Mouse (Mus musculus) forebrain, embryonic 14.5 days (tissue): ENCODE data around the gene Hmg20a. TPM values are rescaled to one million over a fixed set of nuclear protein-coding genes. Genes with fewer than 3 reads are reported as not detected.

ENCODE experiments used
- ATAC-seq: fragments of 200-750 bp; cut with Nextera tagmentation; 2 replicates; pipeline ENCODE4 v1.8.0; 2017; ENCODE audit warnings: mild to moderate bottlenecking, moderate library complexity
- DNase-seq: peaks from one replicate; pipeline ENCODE4 v3.0.0-alpha.2; 2015; ENCODE audit warnings: low spot score
- H3K27ac ChIP-seq: fragments of 300-500 bp; sonication (generic); 2 replicates; pipeline ENCODE4 v1.5.1; 2014; ENCODE audit warnings: low read depth, mild to moderate bottlenecking, control low read depth, low read length, moderate library complexity
- H3K27me3 ChIP-seq: fragments of 300-500 bp; sonication (generic); replicated peaks from 2 replicates; pipeline ENCODE4 v1.6.1; 2014; ENCODE audit warnings: low read length, control low read depth, mixed read lengths; ENCODE audit not compliant: control insufficient read depth, insufficient read depth
- H3K36me3 ChIP-seq: fragments of 300-500 bp; sonication (generic); 2 replicates; pipeline ENCODE4 v1.6.1; 2014; ENCODE audit warnings: low read length, control low read depth; ENCODE audit not compliant: control insufficient read depth, insufficient read depth
- H3K4me1 ChIP-seq: fragments of 300-500 bp; sonication (generic); 2 replicates; pipeline ENCODE4 v1.6.1; 2014; ENCODE audit warnings: antibody characterized with exemption, low read length, control low read depth; ENCODE audit not compliant: control insufficient read depth, insufficient read depth
- H3K4me2 ChIP-seq: fragments of 300-500 bp; sonication (generic); 2 replicates; pipeline ENCODE4 v1.6.1; 2014; ENCODE audit warnings: mild to moderate bottlenecking, control low read depth, low read length
- H3K4me3 ChIP-seq: fragments of 300-500 bp; sonication (generic); 2 replicates; pipeline ENCODE4 v1.5.1; 2014; ENCODE audit warnings: low read depth, low read length, control low read depth
- H3K9ac ChIP-seq: fragments of 300-500 bp; sonication (generic); 2 replicates; pipeline ENCODE4 v1.6.1; 2014; ENCODE audit warnings: mild to moderate bottlenecking, low read length, control low read depth, moderate library complexity
- H3K9me3 ChIP-seq: fragments of 300-500 bp; sonication (generic); replicated peaks from 2 replicates; pipeline ENCODE4 v1.6.1; 2016; ENCODE audit warnings: low read length, control low read depth, mixed read lengths; ENCODE audit not compliant: control insufficient read depth
- WGBS: fragments of 180-500 bp; shearing (Covaris S2); extraction: QIAGEN DNeasy Blood & Tissue Kit; methylation state at CpG from one replicate; pipeline ENCODE4 v1.1.7; 2014; 5-methylcytosine and 5-hydroxymethylcytosine counted together
- polyA plus RNA-seq: library from polyadenylated mRNA; unstranded; fragments of >200 nt; fragmentation: Nextera tagmentation; extraction: Ambion mirVana; gene quantifications from 2 replicates; pipeline ENCODE4 v1.2.1, GENCODE M21; 2014

The Hmg20a gene
- polyA plus RNA-seq, 1 experiment from 2014 or later = 65.7 TPM

DNA sequence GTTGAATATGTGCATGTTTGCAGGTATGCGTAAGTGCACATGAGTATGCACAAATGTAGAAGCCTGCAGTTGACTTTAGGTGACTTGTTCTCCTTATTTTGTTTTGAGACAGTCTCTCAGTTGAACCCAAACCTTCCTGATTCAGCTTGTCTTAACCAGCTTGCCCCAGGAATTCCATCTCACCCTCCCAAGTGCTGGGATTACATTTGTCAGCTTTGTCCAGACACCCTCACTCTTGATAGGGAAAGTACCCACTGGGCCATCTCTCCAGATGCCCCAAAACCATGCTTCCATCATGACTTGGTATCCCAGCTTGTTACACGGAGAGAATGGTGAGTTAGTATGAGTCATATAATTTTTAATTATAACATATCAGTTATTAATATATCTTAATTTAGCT, 44.6 kb downstream of the Hmg20a start:
- Histone ChIP-seq H3K27ac (no peak overlapping the region), H3K9me3 (no peaks in the 10 kb centered on the region), H3K4me1 (peaks cover 9% of the 10 kb centered on the region; the same call in 1 of the 2 replicates), H3K4me2 (no peak overlapping the region), H3K9ac (no peak overlapping the region), H3K36me3 (peaks cover 9% of the 10 kb centered on the region), H3K4me3 (no peak overlapping the region), H3K27me3 (no peaks in the 10 kb centered on the region)
- no peak for ATAC-seq
- WGBS = 97% methylated on average over 2 of the region's 2 CpGs
- DNase-seq = no peak

DNA sequence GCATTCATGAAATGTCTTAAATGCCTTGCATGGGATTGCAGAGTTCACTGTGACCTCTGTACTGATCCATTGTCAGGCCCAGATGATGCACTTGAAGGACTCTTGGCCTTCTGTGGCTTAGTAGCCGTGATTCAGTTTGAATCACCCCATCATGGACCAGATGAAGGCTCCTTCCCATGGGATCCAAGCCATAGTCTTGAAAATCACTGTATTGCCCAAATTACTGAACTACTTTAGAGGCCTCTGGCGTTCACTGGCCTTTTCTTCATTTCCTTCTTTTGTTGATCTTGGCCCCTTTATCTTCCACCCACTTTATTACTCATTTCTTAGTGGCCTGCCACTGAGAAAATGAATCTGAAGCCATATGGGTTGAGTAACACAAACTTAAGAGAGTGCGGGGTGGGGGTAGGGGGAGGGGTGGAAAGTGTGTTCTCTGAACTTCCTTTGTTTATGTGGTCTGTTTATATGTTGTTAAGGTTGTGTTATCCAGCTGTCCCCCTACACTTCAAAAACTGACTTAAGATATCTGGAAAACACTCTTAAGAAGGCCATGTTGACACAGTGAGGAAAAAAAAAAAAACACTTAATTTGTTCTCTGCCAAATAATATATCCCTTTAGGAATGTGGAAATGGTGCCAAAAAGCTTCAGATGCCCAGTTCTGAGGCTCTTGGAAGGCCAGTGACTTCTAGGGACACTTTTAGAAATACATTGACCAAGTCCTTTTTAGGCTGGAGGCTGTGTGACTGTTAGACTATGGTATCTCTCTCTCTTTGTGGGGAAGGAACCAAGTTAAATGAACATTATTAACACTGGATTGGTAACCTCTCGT, 45.5 kb downstream of the Hmg20a start:
- DNase-seq = no peak
- no peak for ATAC-seq
- H3K9me3 ChIP-seq = no peaks in the 10 kb centered on the region
- no peaks in the 10 kb centered on the region for H3K27me3 ChIP-seq
- H3K27ac ChIP-seq = no peak overlapping the region
- H3K4me3 ChIP-seq = no peak overlapping the region
- WGBS = 74% methylated on average over 4 of the region's 4 CpGs
- H3K4me2 ChIP-seq = no peak overlapping the region
- peaks cover 10% of the 10 kb centered on the region for H3K36me3 ChIP-seq
- H3K4me1 ChIP-seq = peaks cover 9% of the 10 kb centered on the region; the same call in 1 of the 2 replicates
- H3K9ac ChIP-seq = no peak overlapping the region

DNA sequence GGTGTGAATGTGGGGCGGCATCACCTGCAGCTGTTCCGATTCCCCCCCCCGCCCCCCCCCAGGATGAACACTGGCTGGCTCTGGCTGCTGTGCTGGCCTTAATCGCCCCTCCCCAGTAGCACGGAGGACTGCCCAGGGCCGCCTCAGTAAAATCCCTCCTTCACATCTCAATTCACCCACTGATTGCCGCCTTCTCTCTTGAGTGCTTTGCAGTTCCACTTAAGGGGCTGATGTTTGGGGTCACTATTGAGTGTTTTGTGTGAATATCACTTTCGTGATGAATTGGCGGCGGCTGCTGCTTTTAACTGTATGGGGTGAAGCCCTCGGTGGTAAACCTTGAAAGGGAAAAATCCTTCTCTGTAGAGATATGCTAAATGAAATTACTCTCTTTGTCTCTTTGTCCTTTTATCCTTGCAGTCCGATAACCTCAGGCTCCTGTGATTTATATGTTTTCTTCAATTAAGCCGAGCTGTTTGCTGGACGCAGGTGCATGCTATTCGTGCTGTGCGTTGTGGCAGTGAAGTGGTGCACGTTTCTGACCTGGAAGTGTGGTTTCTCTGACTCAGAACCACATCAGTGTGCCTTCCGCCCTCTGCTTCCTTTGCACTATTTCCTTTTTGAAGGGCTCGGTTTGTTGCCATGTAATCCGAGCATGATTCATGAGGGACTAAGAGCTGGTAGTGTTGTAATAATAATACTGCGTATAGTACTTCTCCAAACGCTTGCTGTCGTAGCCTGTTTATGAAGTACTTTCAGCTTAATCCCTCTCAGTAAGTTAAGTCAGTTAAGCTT, 46.6 kb downstream of the Hmg20a start:
- Histone ChIP-seq H3K9me3 (no peaks in the 10 kb centered on the region), H3K36me3 (peaks cover 18% of the 10 kb centered on the region), H3K9ac (peak overlapping the region; percentile 13; the same call in 1 of the 2 replicates), H3K4me2 (peak overlapping the region; percentile 28), H3K4me1 (peaks cover 9% of the 10 kb centered on the region; the same call in 1 of the 2 replicates), H3K27ac (no peak overlapping the region), H3K27me3 (no peaks in the 10 kb centered on the region), H3K4me3 (no peak overlapping the region)
- whole genome bisulfite sequencing = 33% methylated on average over 23 of the region's 23 CpGs
- DNase-seq (peak; percentile 44), ATAC-seq (peak; percentile 61; the same call in 1 of the 2 replicates)

DNA sequence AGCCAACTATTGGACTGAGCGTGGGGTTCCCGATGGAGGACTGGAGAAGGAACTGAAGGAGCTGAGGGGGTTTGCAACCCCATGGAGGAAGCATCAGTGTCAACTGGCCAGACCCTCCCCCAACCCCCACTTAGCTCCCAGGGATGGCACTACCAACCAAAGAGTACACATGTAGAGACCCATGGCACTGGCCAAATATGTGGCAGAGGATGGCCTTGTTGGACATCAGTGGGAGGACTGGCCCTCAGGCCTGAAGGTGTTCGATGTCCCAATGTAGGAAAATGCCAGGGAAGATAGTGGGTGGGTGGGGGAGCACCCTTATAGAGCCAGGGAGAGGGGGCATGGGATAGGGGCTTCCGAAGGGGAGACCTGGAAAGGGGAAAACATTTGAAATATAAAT, 47.8 kb downstream of the Hmg20a start:
- H3K4me2 ChIP-seq = no peak overlapping the region
- no peak overlapping the region for H3K9ac ChIP-seq
- no peak overlapping the region for H3K4me3 ChIP-seq
- H3K36me3 ChIP-seq = peaks cover 18% of the 10 kb centered on the region
- WGBS = 93% methylated on average over 4 of the region's 4 CpGs
- no peaks in the 10 kb centered on the region for H3K9me3 ChIP-seq
- no peak for DNase-seq
- ATAC-seq = no peak
- H3K27ac ChIP-seq = no peak overlapping the region
- H3K27me3 ChIP-seq = no peaks in the 10 kb centered on the region
- H3K4me1 ChIP-seq = peaks cover 9% of the 10 kb centered on the region; the same call in 1 of the 2 replicates

DNA sequence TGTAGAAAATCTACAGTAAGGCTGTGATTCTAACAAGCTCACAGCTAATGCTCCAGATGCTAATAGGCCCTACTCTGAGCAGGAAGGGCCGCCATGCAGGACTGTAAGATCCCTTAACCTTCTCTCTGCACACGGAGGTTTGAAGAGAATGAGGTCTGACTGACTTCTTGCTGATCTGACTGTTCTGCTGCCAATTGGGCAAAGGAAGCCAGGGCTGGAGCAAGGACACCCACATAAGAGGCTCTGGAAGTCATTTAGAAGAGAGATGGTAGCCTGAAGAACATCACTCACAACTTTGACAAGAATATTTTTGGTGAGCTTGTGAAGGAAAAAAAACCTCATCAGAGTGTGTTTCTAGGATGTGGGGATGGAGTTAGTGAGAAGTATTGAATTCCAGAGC, 51.2 kb downstream of the Hmg20a start:
- WGBS = 68% methylated on average over 2 of the region's 2 CpGs
- ATAC-seq (no peak), DNase-seq (no peak)
- H3K9ac ChIP-seq = no peak overlapping the region
- no peak overlapping the region for H3K4me2 ChIP-seq
- H3K4me3 ChIP-seq = no peak overlapping the region
- no peaks in the 10 kb centered on the region for H3K9me3 ChIP-seq
- no peaks in the 10 kb centered on the region for H3K27me3 ChIP-seq
- no peak overlapping the region for H3K27ac ChIP-seq
- H3K4me1 ChIP-seq = peaks cover 5% of the 10 kb centered on the region; the same call in 1 of the 2 replicates
- peaks cover 24% of the 10 kb centered on the region for H3K36me3 ChIP-seq

DNA sequence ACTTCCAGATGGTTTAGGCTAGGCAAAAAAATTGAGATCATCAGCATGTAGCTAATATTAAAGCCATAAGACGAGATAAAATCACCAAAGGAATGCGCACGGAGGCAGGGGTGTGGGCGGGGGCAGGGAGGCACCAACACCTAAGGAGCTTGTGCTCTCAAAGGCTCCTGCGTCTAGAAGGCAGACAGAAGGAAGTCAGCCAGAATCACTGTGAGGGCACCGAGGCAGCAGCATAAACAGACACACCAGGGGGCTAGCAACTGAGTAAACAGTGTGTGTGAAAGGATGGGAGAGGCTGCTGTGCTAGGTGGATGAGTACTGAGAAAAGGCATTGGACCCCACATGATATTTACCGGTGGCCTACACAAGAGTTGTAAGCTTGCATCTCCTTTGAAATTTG, 51.9 kb downstream of the Hmg20a start:
- DNase-seq = no peak
- Histone ChIP-seq H3K4me2 (no peak overlapping the region), H3K9ac (no peak overlapping the region), H3K27ac (no peak overlapping the region), H3K27me3 (no peaks in the 10 kb centered on the region), H3K9me3 (no peaks in the 10 kb centered on the region), H3K4me1 (no peaks in the 10 kb centered on the region), H3K36me3 (peaks cover 26% of the 10 kb centered on the region), H3K4me3 (no peak overlapping the region)
- 35% methylated on average over 7 of the region's 7 CpGs for WGBS
- no peak for ATAC-seq

DNA sequence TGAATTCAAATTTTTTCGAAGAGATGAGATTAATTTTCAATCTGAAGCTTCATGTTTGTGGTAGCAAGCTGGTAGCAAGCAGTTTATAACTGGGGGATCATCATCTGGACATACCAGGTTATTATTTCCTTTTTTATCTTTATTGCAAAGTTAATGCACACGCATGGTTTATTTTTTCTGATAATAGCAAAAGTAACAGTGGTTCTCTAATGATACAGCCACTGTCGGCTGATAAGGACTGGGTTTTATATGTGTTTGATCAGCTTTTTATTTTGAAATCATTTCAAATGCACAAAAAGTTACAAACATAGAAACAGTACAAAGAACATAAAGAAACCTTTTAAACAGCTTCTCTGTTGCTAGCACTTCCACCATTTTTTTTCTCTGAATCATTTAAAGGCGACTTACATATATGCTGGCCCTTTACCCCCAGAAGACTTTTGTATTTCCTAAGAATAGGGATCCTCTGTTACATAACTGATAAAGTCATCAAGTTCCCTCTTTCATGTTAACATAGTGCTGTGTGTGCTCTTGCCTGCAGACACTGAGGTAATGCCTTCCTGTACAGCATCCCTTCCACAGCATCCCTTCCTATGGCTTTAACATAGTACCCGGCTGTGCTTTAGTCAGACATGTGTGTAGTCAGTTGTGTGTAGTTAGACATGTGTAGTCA, 60.7 kb downstream of the Hmg20a start:
- no peak overlapping the region for H3K4me3 ChIP-seq
- H3K36me3 ChIP-seq = peaks cover 29% of the 10 kb centered on the region
- no peak for ATAC-seq
- H3K9ac ChIP-seq = no peak overlapping the region
- no peak overlapping the region for H3K4me2 ChIP-seq
- no peaks in the 10 kb centered on the region for H3K9me3 ChIP-seq
- H3K4me1 ChIP-seq = no peaks in the 10 kb centered on the region
- 92% methylated on average over 5 of the region's 5 CpGs for WGBS
- H3K27ac ChIP-seq = no peak overlapping the region
- no peak for DNase-seq
- H3K27me3 ChIP-seq = no peaks in the 10 kb centered on the region

DNA sequence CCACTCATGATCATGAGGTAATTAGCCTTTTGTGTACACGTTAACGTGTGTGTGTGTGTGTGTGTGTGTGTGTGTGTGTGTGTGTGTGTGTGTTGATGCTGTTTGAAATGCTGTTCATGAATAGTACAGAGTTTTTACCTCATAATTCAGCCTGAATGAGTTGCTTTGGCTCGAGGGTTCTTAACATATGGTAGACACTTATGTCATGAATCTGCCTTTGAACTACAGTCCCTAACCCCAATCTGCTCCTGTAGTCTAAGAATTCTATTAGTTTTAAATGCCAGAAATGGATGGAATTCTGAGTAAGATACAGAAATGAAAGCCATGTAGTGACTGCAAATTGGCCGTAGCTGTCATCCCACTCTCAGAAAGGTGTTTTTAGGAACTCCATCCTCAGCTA, 64.2 kb downstream of the Hmg20a start:
- 76% methylated on average over 4 of the region's 4 CpGs for WGBS

More for the DNA sequence above, 64.2 kb downstream of the Hmg20a start:
- no peak overlapping the region for H3K4me2 ChIP-seq
- H3K9ac ChIP-seq = no peak overlapping the region
- H3K4me1 ChIP-seq = no peaks in the 10 kb centered on the region
- DNase-seq (peak; percentile 60), ATAC-seq (no peak)
- H3K9me3 ChIP-seq = no peaks in the 10 kb centered on the region
- no peaks in the 10 kb centered on the region for H3K27me3 ChIP-seq
- H3K4me3 ChIP-seq = no peak overlapping the region
- peaks cover 19% of the 10 kb centered on the region; the same call in 1 of the 2 replicates for H3K36me3 ChIP-seq
- H3K27ac ChIP-seq = peak overlapping the region; percentile 44; the same call in 1 of the 2 replicates
